Mouse (Mus musculus): Measurements from ENCODE around the gene Ggta1.

Ggta1 gene

DNA sequence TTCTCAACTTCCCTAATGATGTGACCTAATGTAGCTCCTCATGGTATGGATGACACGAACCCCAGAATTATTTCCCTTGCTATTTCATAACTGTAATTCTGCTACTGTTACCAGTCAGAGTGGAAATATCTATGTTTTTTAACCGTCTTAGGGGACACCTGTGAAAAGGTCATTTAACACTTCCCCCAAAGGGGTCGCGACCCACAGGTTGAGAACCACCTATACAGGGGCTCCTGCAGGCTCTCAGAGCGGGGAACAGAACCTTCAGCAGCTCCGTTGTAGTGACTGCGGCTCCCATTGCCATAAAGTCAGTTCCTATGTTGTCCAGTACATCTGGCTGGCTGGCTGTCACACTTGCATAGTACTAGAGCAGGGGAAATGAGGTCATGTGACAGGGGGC, 62.3 kb downstream of the Ggta1 start:
- no peak for DNase-seq

DNA sequence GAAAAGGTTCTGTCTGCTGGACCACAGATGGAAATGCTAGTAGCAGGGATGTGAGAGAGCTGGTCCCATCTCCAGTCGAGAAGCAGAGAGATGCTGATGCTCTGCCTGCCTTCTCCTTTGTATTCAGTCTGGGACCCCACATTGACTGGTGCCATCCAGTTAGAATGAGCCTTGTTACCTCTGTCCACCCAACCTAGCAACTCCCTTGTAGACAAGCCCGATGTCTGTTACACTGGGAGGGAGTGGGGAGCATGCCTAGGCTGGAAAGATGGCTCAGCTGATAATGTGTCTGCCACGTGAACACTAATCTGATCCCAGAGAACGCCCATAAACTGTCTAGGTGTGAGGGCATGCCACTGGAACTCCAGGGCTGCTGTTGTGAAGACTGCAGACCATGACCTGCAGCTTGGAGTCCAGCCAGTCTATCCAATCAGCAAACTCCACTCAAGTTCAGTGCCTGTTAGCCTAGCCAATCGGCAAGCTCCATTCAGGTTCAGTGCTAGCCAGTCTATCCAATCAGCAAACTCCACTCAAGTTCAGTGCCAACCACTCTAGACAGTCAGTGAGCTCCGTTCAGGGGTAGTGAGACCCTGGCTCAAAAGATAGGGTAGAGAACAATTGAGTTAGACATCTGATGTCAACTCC, 64.7 kb downstream of the Ggta1 start:
- DNase-seq: no peak

DNA sequence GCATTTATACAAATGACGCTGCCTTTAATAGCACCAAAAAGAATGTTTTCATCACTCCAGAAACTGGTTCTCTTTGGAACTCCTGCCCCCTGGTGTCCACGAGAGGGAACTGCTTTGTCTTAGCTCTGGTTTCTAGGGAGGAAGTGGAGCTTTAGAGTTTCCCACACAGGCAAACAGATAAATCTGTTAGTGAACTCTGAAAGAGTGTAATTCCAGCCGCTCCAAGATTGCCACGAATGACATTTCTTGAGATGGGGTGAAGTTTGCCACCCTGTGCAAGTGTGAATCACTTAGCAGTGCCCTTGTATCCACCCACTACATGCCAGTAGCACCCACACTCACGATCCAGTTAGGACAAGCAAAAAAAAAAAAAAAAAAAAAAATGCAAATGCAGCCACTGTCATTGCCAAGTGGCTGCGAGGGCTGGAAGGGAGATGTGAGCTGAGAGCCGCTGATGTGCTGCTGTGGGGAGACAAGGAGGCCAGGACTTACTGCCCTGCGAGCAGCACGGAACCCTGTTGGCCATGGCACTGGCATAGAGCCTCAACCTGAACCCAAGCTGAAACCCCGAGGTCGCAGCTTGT, 65.3 kb downstream of the Ggta1 start:
- DNase-seq: peak; percentile 64 to 65

DNA sequence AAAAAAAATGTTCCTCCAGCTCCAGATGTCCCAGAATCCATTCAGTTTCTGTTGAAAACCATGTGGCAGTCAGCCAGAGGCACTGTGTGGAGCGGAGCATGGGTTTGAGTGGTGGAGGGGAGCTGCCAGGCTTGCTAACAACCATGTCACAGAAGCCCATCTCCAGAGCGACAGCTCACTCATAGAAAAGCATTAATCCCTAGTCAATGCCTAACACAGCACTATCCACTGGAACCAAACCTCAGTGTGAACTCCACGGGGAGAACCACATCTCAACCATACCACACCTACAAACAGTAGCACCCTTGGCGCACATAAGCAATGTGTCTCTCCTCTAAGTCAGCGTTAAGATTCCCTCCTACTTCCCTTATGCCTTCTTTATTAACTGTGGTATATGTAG, 65.9 kb downstream of the Ggta1 start, which contains the start of gene 4930402F06Rik:
4930402F06Rik (minus strand) TSS at position 80 of the 400 bp plus-strand sequence.
- DNase-seq: no peak

DNA sequence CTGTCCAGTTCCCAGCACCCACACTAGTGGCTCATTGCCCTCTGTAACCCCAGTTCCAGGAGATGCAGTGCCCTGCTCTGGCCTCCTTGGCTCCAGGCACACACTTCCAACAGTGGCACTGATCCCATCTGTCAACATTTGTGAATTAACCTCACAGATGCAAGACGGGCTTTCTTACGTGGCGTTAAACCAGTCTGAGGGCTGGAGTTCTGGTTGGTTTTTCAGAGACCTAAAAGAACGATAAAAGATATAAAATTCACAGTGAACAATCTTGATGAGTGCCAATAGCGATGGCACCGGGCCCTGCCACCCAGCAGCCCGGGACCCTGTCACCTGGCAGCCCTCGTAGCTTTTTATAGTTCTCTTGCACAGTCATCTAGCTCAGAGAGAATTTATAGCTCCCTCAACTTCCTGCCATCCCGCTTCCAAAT, 77.6 kb downstream of the Ggta1 start:
- DNase-seq: no peak

DNA sequence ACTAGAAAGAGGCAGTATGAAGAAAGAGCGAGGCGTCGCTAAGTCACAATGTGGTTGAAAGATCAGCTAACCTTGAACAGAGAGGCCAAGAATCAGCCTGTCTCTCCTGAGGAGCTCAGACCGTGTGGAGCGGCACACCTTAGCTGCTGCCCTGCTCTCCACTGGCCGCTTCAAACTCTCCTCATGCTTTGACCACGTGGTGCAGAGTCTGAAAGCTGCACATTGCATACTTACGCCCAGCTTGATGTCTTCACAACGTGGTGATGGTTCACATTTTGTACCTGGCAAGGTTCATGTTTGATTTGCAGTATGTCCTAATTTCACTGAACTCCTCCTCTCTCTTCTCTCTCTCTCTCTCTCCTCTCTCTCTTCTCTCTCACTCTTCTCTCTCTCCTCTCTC, 83.7 kb downstream of the Ggta1 start:
- DNase-seq: no peak

DNA sequence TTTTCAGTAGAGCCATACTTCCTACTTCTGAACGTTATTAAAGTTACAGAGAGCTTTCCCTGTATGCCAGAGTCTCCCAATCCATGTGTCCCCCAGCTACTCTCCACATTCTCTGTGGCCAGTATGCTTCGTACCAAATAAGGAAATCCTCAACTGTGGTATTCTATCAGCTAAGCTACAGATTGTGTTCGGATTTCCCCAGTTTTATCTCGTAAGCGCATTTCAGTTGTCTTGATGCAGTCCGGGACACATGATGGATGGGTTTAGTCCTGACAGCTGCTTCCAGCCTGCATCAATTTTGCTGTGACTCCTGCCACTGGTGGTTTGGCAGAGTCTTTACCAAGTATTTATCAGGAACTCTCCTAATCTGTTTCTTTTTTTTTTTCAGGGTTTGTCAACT, 85.4 kb downstream of the Ggta1 start:
- no peak for DNase-seq

DNA sequence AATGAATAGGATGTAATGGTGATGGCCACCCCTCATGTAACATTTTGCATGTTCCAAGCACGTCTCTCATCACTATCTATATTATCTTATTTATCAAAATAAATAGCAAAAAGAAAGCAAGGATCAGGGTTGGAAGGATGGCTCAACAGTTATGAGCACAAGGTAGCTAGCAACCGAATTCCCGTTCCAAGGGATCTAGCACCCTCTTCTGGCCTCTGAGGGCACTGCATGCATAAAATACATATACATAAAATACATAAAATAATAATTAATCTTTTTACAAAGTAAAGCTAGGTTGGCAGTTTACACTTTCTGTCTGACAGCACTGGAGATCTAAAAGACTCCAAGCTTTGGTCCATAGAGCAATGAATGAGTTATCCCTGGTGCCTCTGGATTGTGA, 90.0 kb downstream of the Ggta1 start:
- peak in 1 of 2 experiments; percentile 33 for DNase-seq

DNA sequence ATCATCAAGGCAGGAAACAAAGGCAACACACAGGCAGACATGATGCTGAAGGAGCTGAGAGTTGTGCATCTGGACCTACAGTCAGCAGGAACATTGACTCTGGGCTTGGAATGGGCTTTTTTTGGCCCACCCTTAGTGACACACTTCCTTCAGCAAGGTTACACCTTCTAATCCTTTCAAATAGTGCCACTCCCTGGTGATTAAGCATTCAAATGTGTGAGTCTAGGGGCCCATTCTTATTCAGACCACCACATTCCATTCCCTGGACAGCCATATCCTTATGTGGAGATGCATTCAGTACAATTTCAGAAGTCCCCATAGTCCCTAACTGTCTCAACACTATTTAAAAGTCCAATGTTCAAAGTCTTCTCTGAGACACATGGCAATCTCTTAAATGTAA, 92.3 kb downstream of the Ggta1 start:
- no peak for DNase-seq

DNA sequence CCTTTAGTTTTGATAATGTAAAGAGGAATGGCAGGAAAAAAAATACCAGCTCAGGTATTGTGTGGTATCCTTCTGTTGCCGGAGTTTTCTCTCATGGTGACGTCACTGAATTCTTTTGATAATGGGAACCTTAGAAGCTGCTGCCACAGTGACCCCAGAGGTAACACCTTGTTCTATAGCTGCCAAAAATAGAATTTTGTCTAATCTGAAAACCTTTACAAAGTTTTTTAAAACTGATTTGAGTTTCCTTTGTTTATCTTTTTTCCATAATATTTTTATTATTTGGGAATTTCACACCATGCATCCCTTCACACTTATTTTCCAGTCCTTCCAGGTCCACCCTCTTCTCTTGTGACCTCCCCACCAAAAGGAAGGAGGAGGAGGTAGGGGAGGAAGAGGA, 95.4 kb downstream of the Ggta1 start, which contains the start of gene 4930568D16Rik:
4930568D16Rik (minus strand) TSS at position 101 of the 400 bp plus-strand sequence.
- DNase-seq: no peak
